Mouse (Mus musculus) embryonic fibroblast, embryonic 13.5 days (primary cell): ENCODE results near the gene Ep300.

Source experiments
- CTCF ChIP-seq: IDR thresholded peaks from 2 replicates; pipeline ENCODE4 v1.5.1; 2011; ENCODE audit warnings: mild to moderate bottlenecking, control low read depth, low read length, moderate library complexity, borderline replicate concordance; ENCODE audit not compliant: insufficient read depth
- POLR2A ChIP-seq: IDR thresholded peaks from 2 replicates; pipeline ENCODE4 v1.6.1; 2011; ENCODE audit warnings: low read depth, mild to moderate bottlenecking, control low read depth, low read length, moderate library complexity

DNA sequence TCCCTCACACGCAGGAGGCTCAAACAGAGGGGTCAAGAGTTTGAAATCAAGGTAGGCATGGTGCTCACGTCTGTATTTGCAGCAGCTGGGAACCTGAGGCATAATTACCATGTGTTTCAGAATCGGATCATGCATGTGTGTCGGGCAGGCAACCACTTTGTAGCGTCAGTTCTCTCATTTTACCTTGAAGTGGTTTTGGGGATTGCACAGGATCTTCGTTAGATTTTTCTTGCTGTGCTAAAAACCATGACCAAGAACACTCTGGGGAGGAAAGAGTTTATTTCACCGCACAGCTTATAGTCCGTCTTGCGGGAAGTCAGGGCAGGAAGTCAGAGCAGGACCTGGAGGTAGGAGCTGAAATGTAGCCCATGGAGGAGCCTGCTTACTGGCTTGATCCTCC, 23.2 kb upstream of the Ep300 start:
- TF ChIP-seq POLR2A (no peak), CTCF (no peak)
